ENCODE assay signal across 8 mouse cellular contexts in the genomic region with DNA sequence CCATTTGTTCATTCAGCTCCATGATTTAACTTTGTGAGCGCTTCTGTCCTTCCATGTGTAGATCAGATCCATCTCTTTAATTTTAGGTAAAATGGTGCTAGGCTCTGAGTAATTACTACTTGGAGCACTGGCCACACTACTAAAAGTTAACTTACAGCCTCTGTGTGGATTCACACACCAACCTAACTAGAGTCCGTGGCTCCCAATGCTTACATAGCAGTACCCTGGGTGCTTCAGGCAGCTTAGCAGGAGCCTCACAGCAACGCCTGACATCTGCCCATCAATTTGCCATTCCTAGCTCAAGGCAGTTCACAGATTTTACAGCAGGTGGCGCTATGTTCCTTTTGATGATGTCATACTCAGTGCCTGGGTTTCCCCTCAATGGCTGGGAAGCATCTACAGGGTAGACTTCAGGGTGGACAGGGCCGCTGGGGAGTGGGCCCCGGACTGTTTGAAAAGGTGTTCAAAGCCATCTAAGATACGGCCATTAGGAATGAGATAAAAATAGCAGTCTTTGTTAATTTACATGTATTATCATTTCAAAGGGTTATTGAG.
DNase-seq lines count a peak whose midpoint lies in the region; ATAC-seq lines count a peak whose summit lies in the region.

No protein-coding gene starts in this region.

- H3K27ac ChIP-seq in forebrain, embryonic 10.5 days, result no peak overlapping the region
- H3K27ac ChIP-seq in neural tube, embryonic 11.5 days (ENCODE audit: low read depth, low read length), result no peak overlapping the region

- DNase-seq in left cerebral cortex, adult 18-20 months (ENCODE audit: low spot score in 2 of 2), result peak; percentile 44 to 64
- DNase-seq in left cerebral cortex, adult 11 months (ENCODE audit: low spot score), result no peak
- DNase-seq in adrenal gland, postnatal 36 days, result peak; percentile 38 to 40
- peak; percentile 73 for DNase-seq in forebrain, embryonic 10.5 days (ENCODE audit: extremely low spot score, low spot score)
- DNase-seq in induced T-regulatory cell, adult 2 months (ENCODE audit: low read depth), result peak; percentile 40
- DNase-seq in left cerebral cortex, postnatal 25 days (ENCODE audit: low spot score in 2 of 2), result peak; percentile 43 to 54
- peak; percentile 73 for DNase-seq in neural tube, embryonic 11.5 days (ENCODE audit: low spot score)
- no peak for DNase-seq in natural killer cell, adult 2 months (ENCODE audit: low spot score in 2 of 2)

- peaks cover 6% of the 10 kb centered on the region; the same call in 1 of the 2 replicates for H3K4me1 ChIP-seq in forebrain, embryonic 10.5 days
- 0 out of 2 replicates have a peak, but pooled peaks cover 2% of the 10 kb centered on the region for H3K4me1 ChIP-seq in neural tube, embryonic 11.5 days (ENCODE audit: control insufficient read depth, insufficient read depth, low read length)

- H3K9ac ChIP-seq in neural tube, embryonic 11.5 days (ENCODE audit: low read length), result no peak overlapping the region

- 56% methylated on average over 7 of the region's 7 CpGs for WGBS in forebrain, embryonic 10.5 days
- WGBS in neural tube, embryonic 11.5 days, result 51% methylated on average over 7 of the region's 7 CpGs

- intact Hi-C loops in left cerebral cortex, postnatal 25 days (cut with DNase I), result no loop called here

- peaks cover 44% of the 10 kb centered on the region for H3K36me3 ChIP-seq in forebrain, embryonic 10.5 days (replicated peaks)
- H3K36me3 ChIP-seq in neural tube, embryonic 11.5 days (ENCODE audit: control insufficient read depth, insufficient read depth, low read length), result no peaks in the 10 kb centered on the region

- H3K4me3 ChIP-seq in forebrain, embryonic 10.5 days, result no peak overlapping the region
- H3K4me3 ChIP-seq in neural tube, embryonic 11.5 days (ENCODE audit: low read depth, low read length), result no peak overlapping the region

- no peaks in the 10 kb centered on the region for H3K9me3 ChIP-seq in forebrain, embryonic 10.5 days
- H3K9me3 ChIP-seq in neural tube, embryonic 11.5 days (ENCODE audit: control insufficient read depth, low read length), result no peaks in the 10 kb centered on the region

- H3K27me3 ChIP-seq in forebrain, embryonic 10.5 days (ENCODE audit: poor library complexity, severe bottlenecking), result no peaks in the 10 kb centered on the region
- H3K27me3 ChIP-seq in neural tube, embryonic 11.5 days (ENCODE audit: control insufficient read depth, insufficient read depth, low read length), result no peaks in the 10 kb centered on the region

- no peak overlapping the region for H3K4me2 ChIP-seq in neural tube, embryonic 11.5 days (ENCODE audit: low read depth)

- ATAC-seq in neural tube, embryonic 11.5 days (ENCODE audit: insufficient read depth, low FRiP score, low TSS enrichment), result peak; percentile 86

Comparison
In these comparisons a context has a peak if more than half of its experiments do, and no peak if none do; other contexts are left out.
1. DNase-seq: peak in left cerebral cortex, adult 18-20 months (2 of 2), adrenal gland, postnatal 36 days (2 of 2), forebrain, embryonic 10.5 days (single experiment), induced T-regulatory cell, adult 2 months (single experiment), left cerebral cortex, postnatal 25 days (2 of 2) and neural tube, embryonic 11.5 days (single experiment); none in left cerebral cortex, adult 11 months (single experiment) and natural killer cell, adult 2 months (0 of 2).